Mouse (Mus musculus) small intestine, adult 2 months (tissue): ENCODE data around the gene Mtor. TPM values are rescaled to one million over a fixed set of nuclear protein-coding genes. Genes with fewer than 3 reads are reported as not detected.

Experiments
- H3K27ac ChIP-seq: fragments of 200-500 bp; 2 replicates; pipeline ENCODE4 v1.5.1; 2012; ENCODE audit warnings: low read depth, low read length, control low read depth, inconsistent platforms; ENCODE audit not compliant: insufficient read depth
- H3K27me3 ChIP-seq: fragments of 200-500 bp; 2 replicates; pipeline ENCODE4 v1.6.1; 2012; ENCODE audit warnings: mild to moderate bottlenecking, moderate library complexity, low read length, inconsistent platforms; ENCODE audit not compliant: control insufficient read depth, insufficient read depth
- H3K36me3 ChIP-seq: fragments of 200-500 bp; 2 replicates; pipeline ENCODE4 v1.6.1; 2012; ENCODE audit warnings: mild to moderate bottlenecking, low read length, control low read depth, inconsistent platforms; ENCODE audit not compliant: control insufficient read depth, insufficient read depth
- H3K4me1 ChIP-seq: fragments of 200-500 bp; 2 replicates; pipeline ENCODE4 v1.6.1; 2012; ENCODE audit warnings: low read length, inconsistent platforms, mixed read lengths; ENCODE audit not compliant: control insufficient read depth, insufficient read depth, insufficient read length
- H3K4me3 ChIP-seq: fragments of 200-500 bp; 2 replicates; pipeline ENCODE4 v1.5.1; 2012; ENCODE audit warnings: low read depth, mild to moderate bottlenecking, control low read depth, inconsistent platforms, low read length, moderate library complexity
- CTCF ChIP-seq: fragments of 200-500 bp; IDR thresholded peaks from 2 replicates; pipeline ENCODE4 v1.5.1; 2012; ENCODE audit warnings: low read depth, mild to moderate bottlenecking, control low read depth, inconsistent platforms, low read length, moderate library complexity, mixed read lengths; ENCODE audit not compliant: insufficient replicate concordance, insufficient read length; ENCODE audit errors: extremely low read depth
- POLR2A ChIP-seq: fragments of 200-500 bp; IDR thresholded peaks from 2 replicates; pipeline ENCODE4 v1.6.1; 2012; ENCODE audit warnings: low read depth, mild to moderate bottlenecking, control low read depth, inconsistent platforms, low read length, moderate library complexity
- WGBS: fragments of 180-500 bp; shearing (Covaris S2); methylation state at CpG from one replicate; pipeline ENCODE4 v1.1.7; 2018; 5-methylcytosine and 5-hydroxymethylcytosine counted together
- polyA plus RNA-seq: library from polyadenylated mRNA; depleted of rRNA; stranded (reverse); fragments of >200 nt; gene quantifications from 2 replicates; pipeline ENCODE4 v1.2.3, GENCODE M21; 2012

Mtor gene
- polyA plus RNA-seq, 1 experiment: 16.0 TPM

GRCm38 (mm10) chr4:148573222-148573621, 124.8 kb downstream of the Mtor start:
- Histone ChIP-seq H3K36me3 (peaks cover 66% of the 10 kb centered on the region), H3K27ac (no peak overlapping the region), H3K27me3 (no peaks in the 10 kb centered on the region), H3K4me1 (peaks cover 12% of the 10 kb centered on the region; the same call in 1 of the 2 replicates), H3K4me3 (no peak overlapping the region)
- no peak for TF ChIP-seq CTCF
- TF ChIP-seq POLR2A: no peak
- WGBS: 79% methylated on average over 7 of the region's 7 CpGs

DNA sequence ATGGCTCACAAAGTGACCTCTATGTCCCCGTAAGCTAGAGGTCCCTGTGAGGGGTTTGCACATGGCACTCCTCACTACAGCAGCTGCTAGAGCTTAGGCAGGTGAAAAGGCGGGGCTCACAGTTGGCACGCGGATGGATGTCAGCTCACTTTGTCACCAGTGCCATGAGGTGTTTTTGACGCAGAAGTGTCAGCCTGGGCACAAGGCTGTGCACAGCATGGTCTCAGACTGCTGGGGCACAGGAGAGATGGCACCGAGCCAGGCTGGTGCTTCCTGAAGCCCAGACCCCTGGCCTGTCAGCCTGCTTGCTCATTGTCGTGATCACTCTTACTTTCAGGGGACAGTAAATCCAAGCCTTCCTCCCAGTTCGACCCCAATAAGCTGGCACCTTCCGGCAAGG, 132.4 kb downstream of the Mtor start:
- 86% methylated on average over 9 of the region's 9 CpGs for whole genome bisulfite sequencing
- H3K4me3 ChIP-seq: no peak overlapping the region
- H3K4me1 ChIP-seq: no peaks in the 10 kb centered on the region
- H3K27me3 ChIP-seq: no peaks in the 10 kb centered on the region
- H3K27ac ChIP-seq: no peak overlapping the region
- no peak for TF ChIP-seq CTCF
- H3K36me3 ChIP-seq: peaks cover 44% of the 10 kb centered on the region

- TF ChIP-seq POLR2A: no peak
- no peak for TF ChIP-seq CTCF
These were observed 133.0 kb downstream of the Mtor start for GRCm38 (mm10) chr4:148581422-148581821.

DNA sequence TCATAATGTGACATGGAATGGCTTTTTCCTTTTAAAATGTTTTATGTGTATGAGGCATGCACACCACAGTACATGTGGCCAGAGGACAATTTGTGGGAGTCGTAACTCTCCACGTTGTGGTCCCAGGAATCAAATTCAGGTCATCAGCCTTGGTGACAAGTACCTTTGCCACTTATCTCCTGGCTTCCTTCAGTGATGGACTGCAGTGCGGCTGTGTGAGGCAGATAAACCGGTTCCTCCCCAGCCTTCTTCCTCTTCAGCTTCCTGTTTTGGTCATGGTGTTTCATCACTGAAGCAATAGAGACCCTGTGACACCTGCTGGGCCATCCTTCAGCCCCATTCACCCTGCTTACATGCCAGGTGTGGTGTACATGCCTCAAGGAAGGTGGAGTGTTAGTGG, 134.8 kb downstream of the Mtor start:
- Histone ChIP-seq H3K27me3 (no peaks in the 10 kb centered on the region), H3K4me3 (no peak overlapping the region), H3K4me1 (no peaks in the 10 kb centered on the region), H3K27ac (no peak overlapping the region), H3K36me3 (peaks cover 32% of the 10 kb centered on the region)
- 63% methylated on average over 4 of the region's 4 CpGs for WGBS
- TF ChIP-seq CTCF (no peak), POLR2A (no peak)

More at GRCm38 (mm10) chr4:148581422-148581821, 133.0 kb downstream of the Mtor start:
- H3K4me1 ChIP-seq: no peaks in the 10 kb centered on the region
- no peaks in the 10 kb centered on the region for H3K27me3 ChIP-seq
- no peak overlapping the region for H3K4me3 ChIP-seq
- H3K27ac ChIP-seq: no peak overlapping the region
- peaks cover 38% of the 10 kb centered on the region for H3K36me3 ChIP-seq
- 91% methylated on average over 5 of the region's 5 CpGs for WGBS

GRCm38 (mm10) chr4:148586648-148587047, 138.2 kb downstream of the Mtor start:
- Histone ChIP-seq H3K27me3 (no peaks in the 10 kb centered on the region), H3K36me3 (peaks cover 7% of the 10 kb centered on the region; the same call in 1 of the 2 replicates), H3K27ac (no peak overlapping the region), H3K4me1 (peaks cover 3% of the 10 kb centered on the region; the same call in 1 of the 2 replicates), H3K4me3 (no peak overlapping the region)
- WGBS: 33% methylated on average over 9 of the region's 9 CpGs
- no peak for TF ChIP-seq CTCF

GRCm38 (mm10) chr4:148588793-148589192, 140.4 kb downstream of the Mtor start:
- WGBS: 84% methylated on average over 9 of the region's 9 CpGs
- peaks cover 7% of the 10 kb centered on the region; the same call in 1 of the 2 replicates for H3K4me1 ChIP-seq
- no peak overlapping the region for H3K4me3 ChIP-seq
- no peak for TF ChIP-seq CTCF
- no peak for TF ChIP-seq POLR2A
- H3K27ac ChIP-seq: no peak overlapping the region
- H3K36me3 ChIP-seq: no peaks in the 10 kb centered on the region
- H3K27me3 ChIP-seq: no peaks in the 10 kb centered on the region

DNA sequence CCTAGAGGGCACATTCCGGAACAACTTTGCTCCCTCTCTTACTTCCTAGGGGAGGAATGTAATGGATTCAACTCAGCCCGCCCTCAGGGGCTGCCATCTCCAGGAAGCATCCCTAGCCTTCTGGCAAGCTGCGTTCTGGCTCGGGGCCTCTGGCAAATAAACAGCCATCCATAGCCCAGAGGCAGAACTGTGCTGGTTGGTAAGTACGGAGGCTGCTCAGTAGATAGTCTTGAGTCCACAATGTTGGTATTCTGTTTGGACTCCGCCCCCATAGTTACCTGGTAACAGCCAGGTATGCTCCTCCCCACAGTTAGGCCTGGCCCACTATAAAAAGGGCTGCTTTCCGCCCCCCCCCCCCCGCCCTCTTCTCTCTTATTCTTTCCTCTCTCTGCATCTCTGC, 141.2 kb downstream of the Mtor start:
- Histone ChIP-seq H3K27me3 (no peaks in the 10 kb centered on the region), H3K4me1 (peaks cover 7% of the 10 kb centered on the region; the same call in 1 of the 2 replicates), H3K27ac (no peak overlapping the region), H3K4me3 (0 out of 2 replicates have a peak overlapping the region, but pooled peaks have one; percentile 14), H3K36me3 (peaks cover 1% of the 10 kb centered on the region; the same call in 1 of the 2 replicates)
- no peak for TF ChIP-seq POLR2A
- TF ChIP-seq CTCF: no peak
- WGBS: 21% methylated on average over 8 of the region's 8 CpGs
